25 mouse cellular contexts compared by ENCODE assay signal in genomic region chr17:5755489-5755888, GRCm38 (mm10).
"Had no signal": no experiment of that assay in that cellular context is flagged by ENCODE, and none has a peak within 500 bp of the region (broad histone marks: within the 10 kb centered on the region; RNA-seq: fewer than 3 reads in every experiment).

No protein-coding gene starts in this region.

- H3K27me3 ChIP-seq: limb, embryonic 13.5 days; limb, embryonic 15.5 days had no signal

- H3K9ac ChIP-seq: heart, embryonic 12.5 days; hindbrain, embryonic 12.5 days; hindbrain, embryonic 14.5 days; limb, embryonic 13.5 days; limb, embryonic 15.5 days; liver, embryonic 14.5 days had no signal

- ATAC-seq: hindbrain, embryonic 16.5 days; inflammation-experienced regulatory T-cells, adult 6 months; intestine, postnatal 0 days had no signal

- H3K4me2 ChIP-seq: heart, embryonic 12.5 days; hindbrain, embryonic 12.5 days; hindbrain, embryonic 14.5 days; limb, embryonic 13.5 days; limb, embryonic 15.5 days had no signal

- DNase-seq: gastrocnemius, adult 2 months; gastrocnemius, postnatal 10 days; gastrocnemius, postnatal 25 days; heart, adult 18-20 months; heart, postnatal 10 days; heart, postnatal 4 days; kidney, adult 18-20 months; kidney, adult 8-10 months; kidney, postnatal 10 days; kidney, postnatal 25 days; kidney, postnatal 4 days; left cerebral cortex, postnatal 4 days had no signal

- H3K9me3 ChIP-seq: heart, embryonic 10.5 days; heart, embryonic 12.5 days; hindbrain, embryonic 10.5 days; hindbrain, embryonic 12.5 days; limb, embryonic 13.5 days; limb, embryonic 15.5 days had no signal

- H3K36me3 ChIP-seq: heart, embryonic 10.5 days; heart, embryonic 12.5 days; hindbrain, embryonic 10.5 days; hindbrain, embryonic 12.5 days; limb, embryonic 13.5 days; limb, embryonic 15.5 days had no signal

- H3K4me3 ChIP-seq: gastrocnemius, adult 2 months; heart, embryonic 10.5 days; heart, embryonic 12.5 days; hindbrain, embryonic 10.5 days; hindbrain, embryonic 12.5 days; layer of hippocampus, adult 2 months; left cerebral cortex, adult 2 months; limb, embryonic 13.5 days; limb, embryonic 15.5 days had no signal

- H3K27ac ChIP-seq: gastrocnemius, adult 2 months; heart, embryonic 10.5 days; hindbrain, embryonic 10.5 days; hindbrain, embryonic 12.5 days; hindbrain, embryonic 14.5 days; layer of hippocampus, adult 2 months; left cerebral cortex, adult 2 months; limb, embryonic 13.5 days; limb, embryonic 15.5 days; liver, embryonic 14.5 days had no signal
